Mouse (Mus musculus) layer of hippocampus, adult 2 months (tissue): ENCODE measurements around the gene Zkscan17. TPM values are rescaled to one million over a fixed set of nuclear protein-coding genes. Genes with fewer than 3 reads are reported as not detected.
A peak's percentile ranks its signal among the peaks of the same experiment; 100 is the strongest.
"Not testable (repeated sequence)": the region's sequence is repeated elsewhere in the genome, so short reads cannot be mapped to it uniquely, and the experiment has no call there.

ENCODE experiments used
- DNase-seq, 2 experiments: peaks; one replicate each; pipeline ENCODE4 v3.0.0; 2022; ENCODE audit warnings: low spot score in 2 of 2
- H3K27ac ChIP-seq: fragments of 200-600 bp; 2 replicates; pipeline ENCODE4 v1.8.1; 2022
- H3K4me3 ChIP-seq: fragments of 200-600 bp; 2 replicates; pipeline ENCODE4 v1.8.1; 2022; ENCODE audit warnings: mild to moderate bottlenecking
- CTCF ChIP-seq: fragments of 200-600 bp; conservative IDR thresholded peaks from 2 replicates; pipeline ENCODE4 v1.8.1; 2022; ENCODE audit warnings: antibody characterized with exemption, mild to moderate bottlenecking, moderate library complexity
- long read RNA-seq, 2 experiments: library from polyadenylated mRNA; stranded (forward); transcript quantifications; one replicate each; pipeline ENCODE4 v2.0.0; 2021; ENCODE audit warnings: borderline mapping rate in 2 of 2
- total RNA-seq, 2 experiments: library from RNA; stranded (reverse); gene quantifications; 2 replicates each; pipeline ENCODE4 v1.2.3; 2021

The Zkscan17 gene
- total RNA-seq = 1 to 10 TPM; 8.5 to 8.7 TPM
- long read RNA-seq, experiment 1, full-length matches to known transcripts = 1 of 4 reads
- long read RNA-seq, experiment 1, partial matches to known transcripts = 1 of 4 reads
- long read RNA-seq, experiment 1, other reads (novel, unspliced or antisense) = 2 of 4 reads
- long read RNA-seq, experiment 2, full-length matches to known transcripts = 2 of 6 reads
- long read RNA-seq, experiment 2, partial matches to known transcripts = 0 of 6 reads
- long read RNA-seq, experiment 2, other reads (novel, unspliced or antisense) = 4 of 6 reads

- Histone ChIP-seq H3K27ac (no peak within 1 kb of the TSS), H3K4me3 (no peak within 1 kb of the TSS)
- DNase-seq = no peak
- TF ChIP-seq CTCF = peak; percentile 47
Measured at GRCm38 (mm10) chr11:59526472-59527080, at the start of gene Zkscan17. Gene Zkscan17 (minus strand): TSS chr11:59526751.

GRCm38 (mm10) chr11:59576135-59576534 is 49.6 kb upstream of the Zkscan17 start, which contains the start of gene Olfr222:
Gene Olfr222 (minus strand): TSS chr11:59576235.
- DNase-seq, H3K27ac ChIP-seq, H3K4me3 ChIP-seq: not testable (repeated sequence)

GRCm38 (mm10) chr11:59575726-59576125 is 49.2 kb upstream of the Zkscan17 start:
- Histone ChIP-seq H3K4me3 (no peak overlapping the region), H3K27ac (no peak overlapping the region)
- no peak for DNase-seq
- no peak for TF ChIP-seq CTCF

- Histone ChIP-seq H3K27ac (no peak overlapping the region), H3K4me3 (no peak overlapping the region)
- DNase-seq = no peak
- TF ChIP-seq CTCF = peak; percentile 79
Measured at GRCm38 (mm10) chr11:59569306-59569705, 42.8 kb upstream of the Zkscan17 start.

GRCm38 (mm10) chr11:59562837-59563236 is 36.3 kb upstream of the Zkscan17 start:
- Histone ChIP-seq H3K4me3 (no peak overlapping the region), H3K27ac (no peak overlapping the region)
- TF ChIP-seq CTCF = no peak
- no peak for DNase-seq

GRCm38 (mm10) chr11:59562336-59562735 is 35.8 kb upstream of the Zkscan17 start:
- no peak overlapping the region for H3K27ac ChIP-seq
- no peak overlapping the region for H3K4me3 ChIP-seq
- no peak for DNase-seq
- no peak for TF ChIP-seq CTCF

- no peak for TF ChIP-seq CTCF
Measured at GRCm38 (mm10) chr11:59560906-59561305, 34.4 kb upstream of the Zkscan17 start.

GRCm38 (mm10) chr11:59554535-59554934 is 28.0 kb upstream of the Zkscan17 start:
- Histone ChIP-seq H3K4me3 (no peak overlapping the region), H3K27ac (no peak overlapping the region)
- no peak for TF ChIP-seq CTCF
- no peak for DNase-seq

More at GRCm38 (mm10) chr11:59560906-59561305, 34.4 kb upstream of the Zkscan17 start:
- no peak for DNase-seq
- Histone ChIP-seq H3K4me3 (no peak overlapping the region), H3K27ac (no peak overlapping the region)

- H3K27ac ChIP-seq = no peak overlapping the region
- no peak for DNase-seq
- TF ChIP-seq CTCF = no peak
- no peak overlapping the region for H3K4me3 ChIP-seq
Measured at GRCm38 (mm10) chr11:59554127-59554526, 27.6 kb upstream of the Zkscan17 start.

- no peak for TF ChIP-seq CTCF
- Histone ChIP-seq H3K4me3 (no peak overlapping the region), H3K27ac (no peak overlapping the region)
- peak; percentile 11 to 53 for DNase-seq
Measured at GRCm38 (mm10) chr11:59544005-59544404, 17.5 kb upstream of the Zkscan17 start.

GRCm38 (mm10) chr11:59543376-59543775 is 16.8 kb upstream of the Zkscan17 start:
- DNase-seq = no peak
- no peak for TF ChIP-seq CTCF

GRCm38 (mm10) chr11:59542442-59542841 is 15.9 kb upstream of the Zkscan17 start:
- TF ChIP-seq CTCF = no peak
- no peak for DNase-seq
- no peak overlapping the region for H3K4me3 ChIP-seq
- H3K27ac ChIP-seq = no peak overlapping the region

More at GRCm38 (mm10) chr11:59543376-59543775, 16.8 kb upstream of the Zkscan17 start:
- H3K27ac ChIP-seq = no peak overlapping the region
- no peak overlapping the region for H3K4me3 ChIP-seq

GRCm38 (mm10) chr11:59541324-59541723 is 14.8 kb upstream of the Zkscan17 start, which contains the start of gene Nlrp3:
Gene Nlrp3 (plus strand): TSS chr11:59541568.
- H3K27ac ChIP-seq = peak within 1 kb of the TSS; percentile 28; the same call in 1 of the 2 replicates
- DNase-seq = no peak
- TF ChIP-seq CTCF = no peak
- no peak within 1 kb of the TSS; the same call in 1 of the 2 replicates for H3K4me3 ChIP-seq

- TF ChIP-seq CTCF = no peak
- no peak overlapping the region for H3K4me3 ChIP-seq
- H3K27ac ChIP-seq = no peak overlapping the region
- DNase-seq = no peak
Measured at GRCm38 (mm10) chr11:59540123-59540522, 13.6 kb upstream of the Zkscan17 start.
